Mouse (Mus musculus) ES-E14 (cell line): Measurements from ENCODE around the gene Cblc. TPM values are rescaled to one million over a fixed set of nuclear protein-coding genes. Genes with fewer than 3 reads are reported as not detected.

ENCODE experiments used
- DNase-seq: peaks from one replicate; pipeline ENCODE4 v3.0.0-alpha.2; 2013; ENCODE audit warnings: low read depth, low spot score
- H3K27ac ChIP-seq: 2 replicates; pipeline ENCODE4 v1.5.1; 2012; ENCODE audit warnings: low read depth, mild to moderate bottlenecking, low read length, moderate library complexity, mixed read lengths; ENCODE audit not compliant: poor library complexity, insufficient read depth, severe bottlenecking
- H3K36me3 ChIP-seq: 2 replicates; pipeline ENCODE4 v1.6.1; 2012; ENCODE audit warnings: mild to moderate bottlenecking, low read length, moderate library complexity, mixed read lengths; ENCODE audit not compliant: control insufficient read depth, poor library complexity, insufficient read depth, severe bottlenecking
- H3K4me1 ChIP-seq, 2 experiments: fragments of 150-350 bp in 1 of 2; sonication (generic) in 1 of 2; 2 replicates each; pipeline ENCODE4 v1.6.1; 2012; ENCODE audit warnings: low read length in 2 of 2, mild to moderate bottlenecking in 1 of 2, mixed read lengths in 1 of 2; ENCODE audit not compliant: control insufficient read depth in 2 of 2, insufficient read depth in 2 of 2, poor library complexity in 1 of 2
- H3K4me3 ChIP-seq, 2 experiments: fragments of 150-350 bp in 1 of 2; sonication (generic) in 1 of 2; 2 replicates each; pipeline ENCODE4 v1.5.1; 2012; ENCODE audit warnings: low read length in 2 of 2, low read depth in 1 of 2, mild to moderate bottlenecking in 1 of 2, mixed read lengths in 1 of 2; ENCODE audit not compliant: insufficient read depth in 1 of 2, poor library complexity in 1 of 2, severe bottlenecking in 1 of 2
- H3K9ac ChIP-seq: 2 replicates; pipeline ENCODE4 v1.6.1; 2012; ENCODE audit warnings: low read depth, mild to moderate bottlenecking, low read length, mixed read lengths; ENCODE audit not compliant: poor library complexity, insufficient read depth, severe bottlenecking
- H3K9me3 ChIP-seq: fragments of 150-350 bp; sonication (generic); 2 replicates; pipeline ENCODE4 v1.6.1; 2012; ENCODE audit warnings: low read depth, mild to moderate bottlenecking, low read length; ENCODE audit not compliant: control insufficient read depth, insufficient read depth
- CHD2 ChIP-seq: IDR thresholded peaks from 2 replicates; pipeline ENCODE4 v1.6.1; 2014; ENCODE audit warnings: mild to moderate bottlenecking, low read depth, low read length, inconsistent platforms
- HCFC1 ChIP-seq: IDR thresholded peaks from 2 replicates; pipeline ENCODE4 v1.6.1; 2012; ENCODE audit warnings: low read length, inconsistent platforms, borderline replicate concordance; ENCODE audit not compliant: insufficient read depth
- MAFK ChIP-seq: IDR thresholded peaks from 2 replicates; pipeline ENCODE4 v1.6.1; 2014; ENCODE audit warnings: mild to moderate bottlenecking, low read depth, low read length, inconsistent platforms; ENCODE audit not compliant: insufficient read depth
- ZC3H11A ChIP-seq: IDR thresholded peaks from 2 replicates; pipeline ENCODE4 v1.6.1; 2012; ENCODE audit warnings: low read depth, mild to moderate bottlenecking, inconsistent platforms, low read length, borderline replicate concordance
- ZNF384 ChIP-seq: IDR thresholded peaks from 2 replicates; pipeline ENCODE4 v1.6.1; 2012; ENCODE audit warnings: low read depth, low read length, inconsistent platforms
- in situ Hi-C, 2 experiments: fragments of 600-800 bp; cut with MboI; formaldehyde crosslinking; loops; one replicate each; pipeline ENCODE4 v1.15.1; 2025; ENCODE audit warnings: low sequenced_read_pairs in 2 of 2, inconsistent platforms in 1 of 2; ENCODE audit not compliant: unreplicated experiment in 2 of 2
- total RNA-seq: library from RNA; depleted of rRNA; stranded (reverse); fragments of 300-350 nt; gene quantifications from 2 replicates; pipeline ENCODE4 v1.2.3, GENCODE M21; 2012

The Cblc gene
- total RNA-seq, 1 experiment = 3.5 TPM

- in situ Hi-C loops = no loop called here
- Histone ChIP-seq H3K4me1 (peaks cover 0 to 3% of the 10 kb centered on the region in 2 experiments; a peak in 2 of 4 replicates), H3K36me3 (no peaks in the 10 kb centered on the region), H3K4me3 (no peak overlapping the region), H3K27ac (no peak overlapping the region), H3K9ac (no peak overlapping the region), H3K9me3 (no peaks in the 10 kb centered on the region)
- TF ChIP-seq ZNF384 (no peak), MAFK (no peak), HCFC1 (no peak), CHD2 (no peak), ZC3H11A (no peak)
- no peak for DNase-seq
Measured at GRCm38 (mm10) chr7:19841686-19842413, 45.2 kb upstream of the Cblc start.

DNA sequence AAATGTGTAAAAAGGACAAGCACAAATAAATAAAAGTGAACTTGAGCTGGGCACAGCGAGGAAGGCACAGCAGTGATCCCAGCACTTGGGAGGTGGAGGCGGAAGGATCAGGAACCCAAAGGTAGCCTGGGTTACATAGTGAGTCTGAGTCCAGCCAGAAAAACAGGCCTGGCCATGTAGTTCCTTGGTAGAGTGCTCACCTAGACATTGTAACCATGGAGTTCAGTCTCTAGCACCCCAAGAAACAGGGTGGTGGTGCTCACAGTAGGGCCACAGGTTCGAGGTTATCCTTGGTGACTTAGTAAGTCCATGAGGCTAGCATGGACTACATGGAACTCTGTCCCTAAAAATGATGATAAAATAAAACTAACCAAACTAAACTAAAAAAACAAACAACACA is 44.3 kb upstream of the Cblc start:
- no peak for DNase-seq
- H3K4me3 ChIP-seq = no peak overlapping the region
- H3K9ac ChIP-seq = no peak overlapping the region
- peaks cover 0 to 3% of the 10 kb centered on the region in 2 experiments; a peak in 2 of 4 replicates for H3K4me1 ChIP-seq
- in situ Hi-C loops = no loop called here
- no peaks in the 10 kb centered on the region for H3K9me3 ChIP-seq
- no peak overlapping the region for H3K27ac ChIP-seq
- no peaks in the 10 kb centered on the region for H3K36me3 ChIP-seq
- TF ChIP-seq CHD2 (no peak), HCFC1 (no peak), ZC3H11A (no peak), MAFK (no peak), ZNF384 (no peak)

- no peak overlapping the region for H3K4me3 ChIP-seq
- no peak overlapping the region for H3K9ac ChIP-seq
- no peaks in the 10 kb centered on the region for H3K9me3 ChIP-seq
- peaks cover 0 to 3% of the 10 kb centered on the region in 2 experiments; a peak in 1 of 4 replicates for H3K4me1 ChIP-seq
- no peak overlapping the region for H3K27ac ChIP-seq
- H3K36me3 ChIP-seq = no peaks in the 10 kb centered on the region
- no peak for DNase-seq
- TF ChIP-seq ZC3H11A = no peak
- no peak for TF ChIP-seq ZNF384
- TF ChIP-seq CHD2 = no peak
- no peak for TF ChIP-seq HCFC1
- TF ChIP-seq MAFK = no peak
- in situ Hi-C loops = no loop called here
Measured at GRCm38 (mm10) chr7:19840371-19840770, 43.8 kb upstream of the Cblc start.

- DNase-seq = no peak
- in situ Hi-C loops = no loop called here
- Histone ChIP-seq H3K4me1 (peaks cover 0 to 4% of the 10 kb centered on the region in 2 experiments; a peak in 1 of 4 replicates), H3K27ac (no peak overlapping the region), H3K9ac (no peak overlapping the region), H3K4me3 (no peak overlapping the region), H3K9me3 (no peaks in the 10 kb centered on the region), H3K36me3 (no peaks in the 10 kb centered on the region)
- TF ChIP-seq MAFK (no peak), CHD2 (no peak), HCFC1 (no peak), ZC3H11A (no peak), ZNF384 (no peak)
Measured at GRCm38 (mm10) chr7:19836843-19837242, 40.2 kb upstream of the Cblc start.
